Mouse (Mus musculus) forebrain, embryonic 11.5 days (tissue): ENCODE measurements around the gene Vmn1r50. TPM values are rescaled to one million over a fixed set of nuclear protein-coding genes. Genes with fewer than 3 reads are reported as not detected.
"Not testable (repeated sequence)": the region's sequence is repeated elsewhere in the genome, so short reads cannot be mapped to it uniquely, and the experiment has no call there.

Source experiments
- ATAC-seq: fragments of 200-750 bp; cut with Nextera tagmentation; replicated peaks from 2 replicates; pipeline ENCODE4 v1.8.0; 2017; ENCODE audit warnings: moderate TSS enrichment; ENCODE audit not compliant: low FRiP score
- DNase-seq: peaks from one replicate; pipeline ENCODE4 v3.0.0-alpha.2; 2017; ENCODE audit warnings: low spot score
- H3K27ac ChIP-seq: fragments of 300-500 bp; sonication (generic); 2 replicates; pipeline ENCODE4 v1.5.1; 2014; ENCODE audit warnings: low read depth, low read length
- H3K27me3 ChIP-seq: fragments of 300-500 bp; sonication (generic); 2 replicates; pipeline ENCODE4 v1.6.1; 2014; ENCODE audit warnings: mild to moderate bottlenecking, low read length, mixed read lengths; ENCODE audit not compliant: control insufficient read depth, insufficient read depth
- H3K36me3 ChIP-seq: fragments of 300-500 bp; sonication (generic); 2 replicates; pipeline ENCODE4 v1.6.1; 2014; ENCODE audit warnings: mild to moderate bottlenecking, low read length, moderate library complexity, mixed read lengths; ENCODE audit not compliant: control insufficient read depth, insufficient read depth
- H3K4me1 ChIP-seq: fragments of 300-500 bp; sonication (generic); replicated peaks from 2 replicates; pipeline ENCODE4 v1.6.1; 2014; ENCODE audit warnings: low read length, mixed read lengths; ENCODE audit not compliant: control insufficient read depth, insufficient read depth
- H3K4me2 ChIP-seq: fragments of 300-500 bp; sonication (generic); 2 replicates; pipeline ENCODE4 v1.6.1; 2014; ENCODE audit warnings: low read depth, mild to moderate bottlenecking, low read length, moderate library complexity, mixed read lengths; ENCODE audit not compliant: severe bottlenecking
- H3K4me3 ChIP-seq: fragments of 300-500 bp; sonication (generic); 2 replicates; pipeline ENCODE4 v1.5.1; 2014; ENCODE audit warnings: low read depth, low read length
- H3K9ac ChIP-seq: fragments of 300-500 bp; sonication (generic); 2 replicates; pipeline ENCODE4 v1.6.1; 2014; ENCODE audit warnings: low read length
- H3K9me3 ChIP-seq: fragments of 300-500 bp; sonication (generic); 2 replicates; pipeline ENCODE4 v1.6.1; 2016; ENCODE audit warnings: low read length, mixed read lengths; ENCODE audit not compliant: control insufficient read depth
- whole genome bisulfite sequencing: fragments of 180-500 bp; shearing (Covaris S2); extraction: QIAGEN DNeasy Blood & Tissue Kit; methylation state at CpG from one replicate; pipeline ENCODE4 v1.1.7; 2014; 5-methylcytosine and 5-hydroxymethylcytosine counted together
- polyA plus RNA-seq: library from polyadenylated mRNA; unstranded; fragments of >200 nt; fragmentation: Nextera tagmentation; extraction: Ambion mirVana; gene quantifications from 2 replicates; pipeline ENCODE4 v1.2.1, GENCODE M21; 2014

The Vmn1r50 gene
- not detected in 2 replicates for polyA plus RNA-seq

- Histone ChIP-seq H3K9me3 (no peaks in the 10 kb centered on the region; the same call in 1 of the 2 replicates), H3K9ac (no peak within 1 kb of the TSS), H3K27ac (no peak within 1 kb of the TSS), H3K4me2 (no peak within 1 kb of the TSS), H3K27me3 (no peaks in the 10 kb centered on the region), H3K4me3 (no peak within 1 kb of the TSS), H3K36me3 (no peaks in the 10 kb centered on the region), H3K4me1 (no peaks in the 10 kb centered on the region)
- ATAC-seq, result no peak
- 60% methylated on average over 2 of the region's 2 CpGs for WGBS
- no peak for DNase-seq
Observed at GRCm38 (mm10) chr6:90101130-90101529, at the start of gene Vmn1r50. TSS of gene Vmn1r50 (plus strand) at chr6:90101430.

GRCm38 (mm10) chr6:90078406-90078805, 22.8 kb upstream of the Vmn1r50 start, which contains the start of gene Vmn1r49:
TSS of gene Vmn1r49 (minus strand) at chr6:90078506.
- no peaks in the 10 kb centered on the region for H3K36me3 ChIP-seq
- H3K4me2 ChIP-seq, result no peak within 1 kb of the TSS
- H3K4me3 ChIP-seq, result no peak within 1 kb of the TSS
- H3K9me3 ChIP-seq, result peaks cover 2% of the 10 kb centered on the region; the same call in 1 of the 2 replicates
- H3K9ac ChIP-seq, result no peak within 1 kb of the TSS
- no peak for DNase-seq
- no peaks in the 10 kb centered on the region for H3K4me1 ChIP-seq
- WGBS, result 83% methylated on average over 4 of the region's 4 CpGs
- H3K27ac ChIP-seq, result no peak within 1 kb of the TSS
- H3K27me3 ChIP-seq, result no peaks in the 10 kb centered on the region
- no peak for ATAC-seq

- Histone ChIP-seq H3K4me3 (no peak overlapping the region), H3K4me2 (no peak overlapping the region), H3K36me3 (no peaks in the 10 kb centered on the region), H3K9me3 (no peaks in the 10 kb centered on the region; the same call in 1 of the 2 replicates), H3K27me3 (no peaks in the 10 kb centered on the region), H3K27ac (no peak overlapping the region), H3K4me1 (no peaks in the 10 kb centered on the region), H3K9ac (no peak overlapping the region)
- 92% methylated on average over 2 of the region's 2 CpGs for WGBS
- ATAC-seq, result no peak
- DNase-seq, result no peak
Observed at GRCm38 (mm10) chr6:90100566-90100965, 664 bp upstream of the Vmn1r50 start.

- WGBS, result 89% methylated on average over 1 of the region's 1 CpGs
- not testable (repeated sequence) for H3K4me1 ChIP-seq, H3K9me3 ChIP-seq, H3K4me3 ChIP-seq, H3K4me2 ChIP-seq, H3K27ac ChIP-seq, ATAC-seq, H3K27me3 ChIP-seq, DNase-seq, H3K36me3 ChIP-seq, H3K9ac ChIP-seq
Observed at GRCm38 (mm10) chr6:90122296-90122695, 21.1 kb downstream of the Vmn1r50 start, which contains the start of gene Vmn1r51. TSS of gene Vmn1r51 (plus strand) at chr6:90122596.

Other genes starting within 250 kb of the Vmn1r50 start
- not detected in 2 replicates for gene Vmn1r42, start 225.0 kb upstream of the Vmn1r50 start, polyA plus RNA-seq
- not detected in 2 replicates for gene Vmn1r43, start 225.0 kb upstream of the Vmn1r50 start, polyA plus RNA-seq
- gene Vmn1r44, start 217.8 kb upstream of the Vmn1r50 start, polyA plus RNA-seq, result not detected in 2 replicates
- not detected in 2 replicates for gene Vmn1r45, start 160.8 kb upstream of the Vmn1r50 start, polyA plus RNA-seq
- gene Vmn1r46, start 132.1 kb upstream of the Vmn1r50 start, polyA plus RNA-seq, result not detected in 2 replicates
- not detected in 2 replicates for gene Vmn1r47, start 85.3 kb upstream of the Vmn1r50 start, polyA plus RNA-seq
- gene Vmn1r48, start 64.6 kb upstream of the Vmn1r50 start, polyA plus RNA-seq, result not detected in 2 replicates
- not detected in 2 replicates for gene Vmn1r49, start 22.9 kb upstream of the Vmn1r50 start, polyA plus RNA-seq
- not detected in 2 replicates for gene Vmn1r51, start 21.2 kb downstream of the Vmn1r50 start, polyA plus RNA-seq
- not detected in 2 replicates for gene Vmn1r52, start 73.4 kb downstream of the Vmn1r50 start, polyA plus RNA-seq
- not detected in 2 replicates for gene V1ra8, start 101.4 kb downstream of the Vmn1r50 start, polyA plus RNA-seq
- gene Vmn1r53, start 123.0 kb downstream of the Vmn1r50 start, polyA plus RNA-seq, result not detected in 2 replicates
- gene Vmn1r54, start 144.9 kb downstream of the Vmn1r50 start, polyA plus RNA-seq, result not detected in 2 replicates
- gene BC048671, start 199.8 kb downstream of the Vmn1r50 start, polyA plus RNA-seq, result not detected in 2 replicates
- 0.15 TPM in 1 of 2 replicates, not detected in the other for gene Chst13, start 223.8 kb downstream of the Vmn1r50 start, polyA plus RNA-seq
- not detected in 2 replicates for gene Uroc1, start 231.9 kb downstream of the Vmn1r50 start, polyA plus RNA-seq